Mouse (Mus musculus) ZHBTc4 (cell line): ENCODE data around the gene Ccdc60.
A peak's percentile ranks its signal among the peaks of the same experiment; 100 is the strongest.

Experiments
- DNase-seq: peaks from one replicate; pipeline ENCODE4 v3.0.0-alpha.2; 2011; ENCODE audit warnings: low read depth, low spot score

The Ccdc60 gene

DNA sequence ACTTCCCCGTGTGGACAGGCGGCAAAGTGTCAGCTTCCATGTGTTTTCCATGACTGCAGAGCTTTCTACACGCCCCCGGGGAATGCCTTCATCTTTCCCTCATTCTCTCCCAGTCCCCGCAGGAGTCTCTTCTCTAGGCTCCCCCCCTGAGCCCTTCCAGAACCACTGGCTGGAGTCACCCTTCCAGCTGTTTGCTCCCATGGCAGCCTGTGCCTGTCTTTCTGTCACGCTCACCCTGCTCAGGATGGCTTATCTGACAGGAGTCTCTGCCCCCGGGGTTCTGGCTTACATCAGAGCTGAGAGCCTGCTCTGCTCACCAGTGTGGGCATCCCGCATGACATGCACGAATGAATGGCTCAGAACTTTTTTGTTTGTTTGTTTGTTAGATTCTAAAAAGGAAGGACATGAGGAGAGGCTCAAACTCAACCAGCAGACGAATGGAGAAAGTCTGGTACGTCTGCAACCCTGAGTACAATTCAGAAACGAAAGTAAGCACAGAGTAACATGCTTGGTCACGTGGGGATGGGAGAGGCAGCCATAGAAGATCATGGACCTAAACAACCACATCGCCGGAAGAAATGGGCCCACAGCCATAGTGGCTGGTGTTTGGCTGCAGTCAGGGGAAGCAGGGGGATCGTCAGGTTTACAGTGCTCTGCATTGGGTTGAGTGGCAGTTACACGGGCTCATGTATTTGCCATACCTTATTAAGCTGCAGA, 17.1 kb downstream of the Ccdc60 start:
- no peak for DNase-seq

DNA sequence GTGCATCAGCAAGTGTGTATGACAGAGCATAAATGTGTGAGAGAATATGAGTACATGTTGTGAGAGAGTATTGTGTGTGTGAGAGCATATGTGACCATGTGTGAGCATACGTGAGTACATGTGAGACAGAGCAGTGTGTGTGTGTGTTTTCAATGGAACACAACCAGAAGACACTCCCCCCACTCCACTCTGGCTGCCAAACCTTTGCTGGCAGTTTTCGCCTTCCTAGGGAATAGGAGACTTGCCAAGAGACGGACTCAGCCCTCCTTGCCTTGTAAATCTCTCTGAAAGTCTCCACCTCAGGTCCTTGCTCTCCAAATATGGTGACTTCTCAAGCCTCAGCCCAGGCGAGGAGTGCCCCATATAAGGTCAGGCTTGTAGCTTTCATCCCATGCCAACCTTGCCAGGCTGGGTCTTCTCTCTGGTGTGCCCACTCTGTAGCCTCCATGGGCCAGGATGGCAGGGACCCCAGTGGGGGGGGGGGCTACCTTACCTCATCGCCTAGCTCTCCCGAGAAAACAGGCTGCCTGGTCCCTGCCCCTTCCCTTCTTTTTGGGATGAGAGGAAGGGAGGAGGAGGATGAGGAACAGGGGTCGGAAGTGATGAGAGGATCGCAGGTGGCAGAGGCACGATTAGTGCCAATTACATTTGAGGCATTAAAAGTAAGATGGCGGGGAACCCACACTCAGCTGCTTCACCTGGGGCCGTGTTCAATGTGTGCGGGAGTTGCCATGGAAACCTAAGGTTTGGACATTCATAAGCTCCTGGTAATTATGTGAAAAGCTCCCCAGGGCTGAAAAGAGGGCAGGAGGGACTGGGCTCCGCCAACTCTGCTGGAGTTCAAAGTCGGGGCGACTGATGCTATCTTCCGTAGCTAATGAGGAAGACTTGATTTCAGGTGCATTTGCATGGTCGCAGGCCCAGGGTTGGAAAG, 19.3 kb downstream of the Ccdc60 start:
- DNase-seq, result no peak

DNA sequence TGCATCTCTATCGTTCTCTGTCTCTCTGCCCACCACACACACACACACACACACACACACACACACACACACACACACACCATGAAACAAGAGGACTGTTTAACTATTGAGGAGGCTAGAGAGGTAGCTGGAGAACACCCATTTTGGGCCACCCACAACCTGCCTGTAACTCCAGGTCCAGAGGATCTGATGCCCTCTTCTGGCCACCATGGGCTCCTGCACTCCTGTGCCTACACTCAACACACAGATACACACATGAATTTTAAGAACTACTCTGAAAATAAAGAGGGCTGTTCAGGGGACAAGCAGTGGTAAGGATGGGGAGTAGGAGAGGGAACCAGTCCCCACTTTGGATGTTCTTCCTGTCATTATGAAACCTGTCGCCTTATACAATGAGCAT, 26.1 kb downstream of the Ccdc60 start:
- DNase-seq, result peak; percentile 60

DNA sequence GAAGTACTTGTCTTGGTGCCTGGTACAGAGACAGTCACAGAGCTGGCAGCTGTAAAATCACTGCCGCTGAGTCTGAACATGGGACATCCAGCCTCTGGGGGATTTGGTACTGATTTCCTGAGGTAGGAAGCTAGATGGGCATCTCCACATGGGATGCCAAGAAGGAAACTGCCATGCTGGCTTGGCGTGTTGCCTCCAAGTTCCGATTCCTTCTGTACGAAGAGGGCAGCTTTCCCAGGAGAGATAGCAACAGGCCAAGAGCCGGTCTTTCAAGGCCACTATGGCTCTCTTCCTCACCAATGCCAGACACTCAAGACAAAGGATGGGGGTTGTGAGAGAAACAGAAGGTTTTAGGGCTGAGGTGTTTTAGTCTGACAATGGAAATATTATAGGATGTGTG, 26.8 kb downstream of the Ccdc60 start:
- no peak for DNase-seq

DNA sequence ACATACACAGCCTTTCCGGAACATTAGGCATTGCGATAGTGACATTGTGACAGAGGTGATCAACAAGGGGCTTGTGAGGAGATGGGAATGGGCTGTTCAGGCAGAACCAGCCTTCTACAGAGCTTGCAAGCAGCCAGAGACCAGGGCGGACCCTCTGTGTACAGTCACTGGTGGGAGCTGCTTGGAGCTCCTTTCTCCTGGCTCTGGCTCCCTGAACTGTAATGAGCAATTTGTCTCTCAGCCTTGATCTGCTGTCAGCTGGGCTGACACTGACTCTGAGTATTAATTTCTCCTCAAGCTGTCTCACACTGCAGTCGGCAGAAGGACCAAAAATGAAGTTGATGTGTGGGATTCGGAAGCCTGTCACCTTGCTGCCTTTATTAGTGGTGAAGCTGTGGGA, 28.4 kb downstream of the Ccdc60 start:
- DNase-seq, result no peak

DNA sequence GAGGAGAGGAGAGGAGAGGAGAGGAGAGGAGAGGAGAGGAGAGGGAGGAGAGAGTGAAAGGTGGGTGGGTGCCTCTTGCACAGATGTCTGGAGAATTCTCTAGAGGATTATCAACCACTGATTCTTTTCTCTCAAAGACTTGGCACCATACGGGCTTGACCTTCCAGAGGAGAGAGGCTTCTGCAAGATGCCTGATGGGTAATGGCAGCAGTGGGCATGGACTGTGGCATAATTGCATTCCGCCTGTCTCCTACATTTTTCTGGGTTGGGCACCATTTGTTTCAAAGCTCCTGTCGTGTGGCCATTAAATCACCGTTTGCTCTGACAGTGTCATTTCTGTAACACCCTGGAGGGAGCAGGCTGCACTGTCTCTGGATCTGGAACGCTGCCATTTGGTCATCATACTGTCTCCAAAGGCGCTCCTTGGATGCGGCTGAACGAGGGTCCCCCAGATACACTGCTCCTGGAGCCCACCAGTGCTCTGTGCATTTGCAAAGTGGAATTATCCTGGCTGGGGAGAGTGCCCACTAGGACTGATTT, 30.4 kb downstream of the Ccdc60 start:
- DNase-seq, result no peak

DNA sequence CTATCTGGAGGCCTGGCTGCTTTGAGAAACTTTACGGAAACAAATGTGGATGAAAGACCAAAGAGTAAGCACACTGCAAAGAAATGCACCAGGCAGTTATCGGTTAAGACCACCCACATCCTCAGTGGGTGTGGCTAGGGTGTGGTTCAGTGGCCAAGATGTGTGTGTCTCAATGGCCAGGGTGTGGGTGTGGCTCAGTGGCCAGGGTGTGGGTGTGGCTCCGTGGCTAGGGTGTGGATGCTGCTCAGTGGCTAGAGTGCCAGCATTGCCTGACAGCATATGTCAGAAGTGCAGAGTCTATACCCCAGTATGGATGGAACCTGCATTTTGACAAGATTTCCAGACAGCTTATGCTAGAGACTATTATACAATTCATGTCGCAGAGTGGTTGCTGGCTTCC, 34.9 kb downstream of the Ccdc60 start:
- peak; percentile 81 for DNase-seq

DNA sequence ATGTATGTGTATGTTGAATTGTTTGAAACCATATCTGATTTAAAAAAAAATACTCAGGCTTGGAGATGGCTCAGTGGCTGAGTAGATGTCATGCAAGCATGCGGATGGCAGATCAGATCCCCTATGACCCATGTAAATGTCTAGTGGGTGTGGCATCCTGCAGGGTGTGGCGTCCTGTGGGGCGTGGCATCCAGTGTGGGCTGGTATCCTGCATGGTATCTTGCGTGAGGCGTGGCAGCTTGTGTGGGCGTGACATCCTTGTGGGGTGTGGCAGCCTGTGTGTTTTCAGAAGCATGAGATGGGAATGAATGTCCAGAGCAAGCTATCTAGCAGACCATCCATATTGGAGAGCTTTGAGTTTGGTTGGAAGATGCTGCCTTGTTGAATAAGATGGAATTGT, 36.6 kb downstream of the Ccdc60 start:
- DNase-seq, result peak; percentile 57

DNA sequence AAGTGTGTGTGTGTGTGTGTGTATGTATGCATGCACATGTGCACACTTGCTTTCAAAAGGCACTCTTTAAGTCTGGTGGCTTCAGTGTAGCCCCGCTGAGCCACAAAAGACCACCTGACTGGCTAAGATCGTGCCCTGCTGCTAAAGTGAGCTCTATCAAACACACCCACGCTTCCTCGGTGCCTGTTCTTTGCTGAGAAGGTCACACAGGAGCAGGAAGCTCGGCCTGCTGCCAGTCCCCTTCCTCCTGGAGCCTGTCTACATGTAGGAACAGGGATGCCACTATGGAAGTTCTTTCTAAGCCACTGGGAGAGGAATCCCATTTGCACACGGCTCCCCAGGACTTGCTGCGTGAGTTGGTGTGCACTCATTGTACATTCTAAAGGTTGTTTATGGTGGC, 42.1 kb downstream of the Ccdc60 start:
- no peak for DNase-seq

DNA sequence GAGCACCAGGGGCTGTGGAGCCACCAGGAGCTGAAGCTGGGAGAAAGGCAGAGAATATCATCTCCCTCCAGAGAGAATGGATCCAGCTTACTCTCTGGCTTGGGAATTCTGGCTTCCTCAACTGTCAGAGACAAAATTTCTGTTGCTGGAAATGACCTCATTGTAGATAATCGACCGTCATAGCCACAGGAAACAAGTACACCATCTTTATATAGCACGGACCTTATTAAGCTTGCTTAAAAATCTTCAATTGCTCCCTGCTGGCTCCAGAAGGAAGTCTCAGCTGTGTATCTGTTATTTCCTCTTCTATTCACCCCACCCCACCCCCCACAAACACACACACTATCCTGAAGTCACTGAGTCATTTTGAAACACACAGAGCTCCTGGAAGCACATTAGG, 44.3 kb downstream of the Ccdc60 start:
- DNase-seq, result no peak

DNA sequence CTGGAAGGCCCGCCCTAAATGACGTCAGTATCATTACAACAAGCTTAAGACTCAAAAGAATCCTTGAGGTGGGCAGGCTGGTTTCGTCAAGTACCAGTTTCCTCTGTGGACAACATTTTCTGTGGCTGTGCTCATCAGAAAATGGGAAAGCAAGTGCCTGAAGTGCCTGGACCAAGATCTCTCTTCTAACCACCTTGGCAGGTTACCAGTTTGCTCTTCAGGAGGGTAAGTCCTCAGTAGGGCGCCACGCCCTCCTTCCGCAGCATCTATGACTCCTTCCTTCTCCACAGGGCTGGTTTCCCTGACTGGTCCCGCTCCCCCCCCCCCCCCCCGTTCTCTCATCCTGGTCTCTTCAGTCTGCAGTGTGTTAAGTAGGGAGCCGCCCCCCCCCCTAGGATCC, 45.2 kb downstream of the Ccdc60 start:
- no peak for DNase-seq

DNA sequence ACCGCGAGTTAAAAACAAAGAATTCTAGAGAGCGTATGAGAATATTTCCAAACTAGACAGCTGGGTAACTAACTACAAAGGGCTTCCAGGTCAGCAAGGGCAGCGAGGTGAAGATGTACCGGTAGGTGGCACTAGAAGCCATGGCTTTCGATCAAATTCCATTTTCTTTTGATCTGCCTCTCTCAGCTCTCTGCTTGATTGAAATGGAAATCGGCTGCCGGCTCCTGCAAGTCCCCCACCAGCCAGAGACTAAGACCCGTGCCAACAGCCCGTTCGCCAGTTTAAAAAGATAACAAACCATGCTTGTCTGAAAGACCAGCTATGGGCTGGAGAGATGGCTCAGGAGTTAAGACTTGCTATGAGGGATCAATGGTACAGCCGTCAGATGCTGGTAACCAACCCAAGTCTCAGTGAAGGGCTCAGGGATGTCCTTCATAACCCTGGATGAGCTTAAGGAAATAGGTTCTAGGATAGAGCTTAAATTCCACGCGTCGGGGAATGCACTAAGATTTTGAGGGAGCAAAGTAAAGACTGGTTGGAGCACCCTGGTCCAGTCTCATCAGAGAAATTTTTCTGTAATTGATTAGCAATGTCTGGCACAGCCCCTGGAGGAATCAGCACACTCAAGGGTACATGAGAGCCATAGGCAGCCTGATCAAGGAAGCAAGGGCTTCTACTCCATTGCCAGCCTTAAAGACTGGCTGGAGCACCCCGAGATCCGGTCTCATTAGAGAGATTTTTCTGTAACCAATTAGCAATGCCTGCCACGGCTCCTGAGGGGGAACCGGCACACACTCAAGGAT, 56.7 kb downstream of the Ccdc60 start:
- DNase-seq, result peak; percentile 91

DNA sequence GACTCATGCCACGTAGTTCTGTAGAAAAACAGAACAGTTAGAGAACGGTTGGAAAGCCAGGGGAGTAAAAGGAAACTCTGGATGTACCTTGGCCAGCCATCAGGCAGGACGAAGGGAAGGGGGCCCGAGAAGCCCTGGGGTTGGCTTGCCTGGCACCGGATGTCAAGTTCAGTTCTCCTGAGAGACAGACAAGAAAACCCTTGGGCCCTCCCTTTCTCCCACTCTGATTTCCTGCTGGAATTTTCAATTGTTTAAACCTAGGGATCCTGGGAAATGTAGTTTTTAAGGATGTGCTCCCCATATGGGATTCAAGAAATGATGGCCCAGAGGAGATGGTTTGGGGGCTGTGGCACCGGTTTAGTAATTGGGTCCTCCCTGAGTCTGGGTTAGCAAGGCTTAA, 60.4 kb downstream of the Ccdc60 start:
- no peak for DNase-seq

DNA sequence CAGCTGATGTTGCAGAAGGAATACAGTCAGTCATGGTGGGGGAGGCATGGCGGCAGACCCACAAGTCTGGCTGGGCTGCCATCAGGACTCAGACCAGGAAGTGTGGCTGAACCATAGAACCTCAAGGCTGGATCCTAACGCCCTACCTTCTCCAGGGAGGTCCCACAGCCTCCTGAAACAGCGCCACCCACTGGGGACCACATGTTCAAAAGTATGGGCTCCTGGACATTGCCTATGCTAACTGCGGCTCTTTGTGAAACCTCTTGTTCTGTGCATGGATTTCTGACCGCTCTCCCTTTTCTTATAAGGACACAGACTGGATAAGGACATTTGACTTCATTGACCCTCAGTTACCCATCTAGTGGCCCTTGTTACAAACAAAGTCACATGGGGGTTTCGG, 64.8 kb downstream of the Ccdc60 start:
- peak; percentile 90 for DNase-seq

DNA sequence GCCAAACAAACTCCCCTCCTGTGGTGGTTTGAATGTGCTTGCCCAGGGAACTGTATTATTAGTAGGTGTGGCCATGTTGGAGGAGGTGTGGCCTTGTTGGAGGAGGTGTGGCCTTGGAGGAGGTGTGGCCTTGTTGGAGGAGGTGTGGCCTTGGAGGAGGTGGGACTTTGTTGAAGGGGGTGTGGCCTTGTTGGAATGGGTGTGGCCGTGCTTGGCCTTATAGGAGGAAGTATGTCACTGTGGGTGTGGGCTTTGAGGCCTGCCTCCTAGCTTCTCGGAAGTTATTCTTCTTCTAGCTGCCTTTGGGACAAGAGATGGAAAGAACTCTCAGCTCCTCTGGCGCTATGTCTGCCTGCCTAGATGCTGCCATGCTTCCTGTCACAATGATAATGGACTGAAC, 66.9 kb downstream of the Ccdc60 start:
- peak; percentile 90 for DNase-seq

DNA sequence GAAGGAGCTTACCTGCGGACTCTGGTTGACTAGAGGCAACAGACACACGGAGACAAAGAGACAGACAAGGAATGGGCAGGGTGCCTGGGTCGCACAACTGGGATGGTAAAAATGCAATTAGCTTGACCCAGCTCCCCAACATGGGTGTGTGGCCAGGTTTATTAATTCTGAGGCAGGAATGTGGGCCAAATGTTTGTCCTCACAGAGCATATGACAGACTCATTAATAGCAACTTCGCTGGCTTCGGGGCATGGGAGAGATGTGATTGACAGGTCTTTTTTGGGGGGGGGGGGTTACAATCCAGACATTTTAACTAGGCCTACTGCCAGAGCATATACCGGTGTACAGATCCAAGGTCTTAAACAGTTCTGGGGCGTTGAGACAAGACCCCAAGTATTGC, 69.5 kb downstream of the Ccdc60 start:
- no peak for DNase-seq

DNA sequence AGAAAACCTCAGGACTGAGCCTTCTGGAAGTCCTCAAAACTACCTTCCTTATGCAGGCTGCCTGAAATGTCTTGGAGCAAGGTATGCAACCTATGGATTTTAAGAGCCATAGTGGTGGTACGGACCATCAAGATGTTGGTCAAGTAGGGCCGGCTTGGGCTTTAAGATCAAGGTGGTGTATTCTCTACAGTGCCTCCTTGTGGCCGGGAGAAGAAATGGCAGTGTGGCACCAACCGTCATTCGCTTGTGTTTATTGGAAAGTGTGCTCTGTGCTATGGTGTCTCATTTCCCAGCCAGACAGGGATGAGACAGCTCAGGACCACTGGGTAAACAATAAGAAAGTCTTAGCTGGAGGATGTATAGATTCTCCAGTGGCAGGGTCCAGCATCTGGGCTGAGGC, 76.1 kb downstream of the Ccdc60 start:
- DNase-seq, result peak; percentile 79

DNA sequence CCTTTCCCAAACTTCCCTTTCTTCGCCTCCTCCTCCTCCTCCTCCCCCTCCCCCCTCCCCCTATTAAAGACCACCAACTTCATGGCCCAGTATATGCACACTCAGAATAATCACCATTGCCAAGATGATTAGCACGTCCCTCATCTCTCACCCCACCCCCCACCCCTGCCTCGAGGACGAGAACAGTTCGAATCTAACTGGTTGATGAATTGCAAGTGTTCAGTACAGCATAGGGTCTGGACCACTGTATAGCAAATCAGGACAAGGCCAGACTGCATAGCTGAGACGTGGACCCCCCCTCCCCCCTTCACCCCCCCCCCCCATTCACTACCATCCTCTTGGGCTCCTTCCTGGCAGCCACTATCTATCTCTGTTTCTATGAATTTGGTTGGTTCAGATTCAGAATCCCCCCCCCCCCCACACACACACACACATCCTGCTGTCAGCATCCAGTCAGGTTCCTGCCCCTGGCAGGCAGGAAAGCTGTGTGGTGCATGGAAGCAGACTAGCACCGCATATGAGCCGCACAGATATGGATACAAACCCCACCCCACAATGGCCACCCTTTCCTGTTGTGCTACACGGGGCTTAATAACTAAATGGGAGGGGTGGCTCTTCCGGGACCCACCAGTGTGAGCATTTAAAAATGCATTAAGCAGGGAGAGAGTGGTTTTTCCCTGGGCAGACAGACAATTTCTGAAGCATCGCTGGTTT, 79.2 kb downstream of the Ccdc60 start:
- DNase-seq, result no peak

DNA sequence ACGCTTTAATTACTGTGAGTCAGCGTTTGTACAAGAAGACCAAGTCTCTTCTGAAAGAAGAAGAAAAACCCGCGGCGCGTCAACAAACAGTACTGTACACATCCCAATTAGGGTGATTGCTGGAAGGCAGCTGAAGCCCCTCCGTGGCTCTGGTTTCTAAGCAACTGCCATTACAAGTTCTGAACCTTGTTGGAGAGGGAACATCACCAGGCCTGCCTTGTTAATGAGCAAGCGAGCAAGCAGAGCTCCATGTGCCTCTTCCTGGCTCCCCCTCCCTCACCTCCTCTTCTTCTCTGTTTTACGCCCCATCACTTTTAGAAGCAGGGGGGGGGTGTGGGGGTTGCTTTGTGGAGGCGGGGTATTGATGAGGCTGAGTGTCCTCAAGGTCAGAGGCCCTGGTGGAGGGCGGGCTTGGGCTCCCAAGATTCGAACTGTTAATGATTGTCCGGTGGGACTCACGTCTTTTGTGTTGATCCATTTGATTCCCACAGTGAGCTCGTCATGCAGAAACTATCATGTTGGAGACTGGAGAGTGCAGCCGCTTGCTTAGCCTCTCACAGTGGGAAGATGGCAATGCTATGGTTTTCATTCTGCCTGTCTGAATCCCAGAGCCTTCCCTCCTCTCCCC, 79.9 kb downstream of the Ccdc60 start:
- no peak for DNase-seq

DNA sequence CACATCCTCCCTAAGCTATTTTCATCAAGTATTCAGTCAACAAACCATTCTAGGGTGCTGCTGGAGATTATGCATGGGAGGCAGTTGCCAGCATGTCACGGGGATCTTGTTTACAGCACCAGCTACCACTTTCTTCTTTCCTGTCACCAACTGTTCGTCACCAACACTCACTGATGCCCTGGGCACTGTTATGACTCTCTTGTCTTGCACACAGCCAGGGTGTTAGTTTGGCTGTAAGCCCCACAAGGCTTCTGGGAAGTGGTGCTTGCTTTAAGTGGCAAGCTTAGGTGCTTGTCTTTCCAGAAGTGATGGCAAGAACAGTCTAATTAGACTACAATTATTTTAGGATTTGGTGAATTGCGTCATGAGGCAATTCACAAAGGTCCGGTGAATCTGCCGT, 86.1 kb downstream of the Ccdc60 start:
- no peak for DNase-seq

DNA sequence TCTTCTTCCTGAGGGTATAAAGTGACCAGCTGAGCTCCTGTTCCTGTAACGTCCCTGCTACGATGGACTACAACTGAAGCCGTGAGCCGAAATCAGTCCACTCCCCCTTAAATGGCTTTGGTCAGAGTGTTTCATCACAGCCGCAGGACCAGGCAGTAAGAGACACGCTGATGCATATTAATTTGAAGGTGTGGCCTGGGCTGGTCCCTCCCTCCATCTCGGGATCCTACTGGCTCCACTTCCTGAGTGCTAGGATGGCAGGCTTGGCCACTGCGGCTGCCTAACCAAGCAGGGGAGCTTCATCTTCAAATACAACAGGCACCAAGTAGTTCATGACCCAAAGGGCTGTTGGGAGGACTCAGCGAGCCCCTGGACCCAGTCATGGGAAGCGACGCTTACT, 94.3 kb downstream of the Ccdc60 start:
- peak; percentile 42 for DNase-seq
